Mouse (Mus musculus): ENCODE data around the gene Tbc1d16.

DNA sequence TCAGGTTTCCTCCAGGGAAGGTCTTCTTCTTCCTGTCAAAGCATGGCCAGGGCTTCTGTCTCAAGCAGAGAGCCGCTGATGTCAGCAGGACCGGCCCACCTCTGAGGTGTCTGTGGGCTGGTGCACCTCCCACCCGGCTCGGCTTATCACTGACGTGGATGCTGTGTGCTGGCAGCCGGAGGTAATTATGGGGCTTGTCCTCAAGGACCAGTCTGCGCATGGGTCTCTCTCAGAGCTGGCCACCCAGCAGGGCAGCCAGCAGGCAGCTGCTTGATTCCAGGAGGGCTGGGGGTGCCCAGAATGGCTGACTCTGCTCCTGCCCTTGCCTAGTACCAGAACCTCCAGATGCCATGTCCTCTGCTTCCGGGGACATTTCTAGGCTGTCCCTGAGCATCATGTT lies 122.6 kb downstream of the Tbc1d16 start:
- TF ChIP-seq CTCF (IDR thresholded peaks at IDR 0.05; ENCODE audit: extremely low read depth, insufficient read length, insufficient replicate concordance, low read depth, low read length) (no peak), POLR2A (IDR thresholded peaks at IDR 0.05; ENCODE audit: low read depth, low read length) (no peak)

Measured in small intestine, adult 2 months (tissue).